Mouse (Mus musculus): ENCODE measurements at regions not wholly inside any gene's neighbourhood (a gene's known extent, or its start where the extent isn't known, plus 50 kb on each side); places are given as distances from the start of the nearest gene placed in this dataset.
A peak's percentile ranks its signal among the peaks of the same experiment; 100 is the strongest.

DNA sequence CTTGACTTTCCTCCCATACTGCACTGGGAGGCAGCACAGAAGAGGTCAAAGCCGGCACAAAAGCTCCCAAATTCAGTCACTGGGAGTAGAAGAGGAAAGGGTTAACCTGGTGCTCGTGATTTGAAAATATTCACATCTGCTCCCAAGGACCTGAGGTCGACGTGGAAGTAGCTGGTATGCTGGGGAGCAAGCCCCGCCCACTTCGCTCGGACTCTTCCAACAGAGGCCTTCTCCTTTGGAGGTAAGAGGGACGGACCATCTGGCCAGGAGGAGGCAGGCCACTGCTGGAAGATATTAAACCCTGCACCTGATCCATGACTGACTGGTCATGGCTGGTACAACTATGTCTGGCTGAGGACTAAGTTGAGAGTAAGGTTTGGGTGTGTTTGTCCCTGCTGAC lies 305.7 kb downstream of the Zfp706 start:
- H3K4me3 ChIP-seq (replicated peaks; ENCODE audit: low read length), result no peak overlapping the region
- no peak for ATAC-seq (ENCODE audit: insufficient read depth, low FRiP score)
- no peak overlapping the region for H3K27ac ChIP-seq (ENCODE audit: low read length)
- no peak overlapping the region for H3K9ac ChIP-seq (ENCODE audit: low read length)
- no peaks in the 10 kb centered on the region for H3K4me1 ChIP-seq (ENCODE audit: control insufficient read depth, insufficient read depth, low read length)
- no peaks in the 10 kb centered on the region for H3K9me3 ChIP-seq (replicated peaks; ENCODE audit: control insufficient read depth, low read length)
- no peak overlapping the region for H3K4me2 ChIP-seq (ENCODE audit: low read depth, low read length)
- H3K36me3 ChIP-seq (ENCODE audit: control insufficient read depth, insufficient read depth, low read length), result no peaks in the 10 kb centered on the region
- 32% methylated on average over 8 of the region's 8 CpGs for WGBS
- no peaks in the 10 kb centered on the region for H3K27me3 ChIP-seq (ENCODE audit: control insufficient read depth, insufficient read depth, low read length)

DNA sequence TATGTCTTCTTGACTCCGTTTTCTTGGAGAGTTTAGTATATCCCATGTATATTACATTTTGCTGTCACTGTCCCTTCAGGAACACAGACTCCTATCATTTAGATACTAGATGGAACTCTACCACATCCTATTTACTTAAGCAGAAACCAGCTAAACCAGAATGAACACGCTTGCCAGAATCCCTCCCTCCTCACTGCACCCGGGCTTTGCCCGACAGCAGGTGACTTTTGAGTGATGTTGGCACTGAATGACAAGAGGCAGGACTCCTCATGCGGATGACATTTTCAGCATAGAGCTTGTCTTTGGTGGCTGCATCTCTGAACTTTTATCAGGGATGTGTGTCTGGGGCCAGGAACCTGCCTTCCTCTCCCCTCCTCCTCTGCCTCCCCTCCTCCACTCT lies 307.4 kb downstream of the Zfp706 start:
- Histone ChIP-seq H3K27ac (ENCODE audit: low read length) (no peak overlapping the region), H3K27me3 (ENCODE audit: control insufficient read depth, insufficient read depth, low read length) (no peaks in the 10 kb centered on the region), H3K4me2 (ENCODE audit: low read depth, low read length) (no peak overlapping the region), H3K36me3 (ENCODE audit: control insufficient read depth, insufficient read depth, low read length) (no peaks in the 10 kb centered on the region), H3K9ac (ENCODE audit: low read length) (no peak overlapping the region), H3K9me3 (replicated peaks; ENCODE audit: control insufficient read depth, low read length) (no peaks in the 10 kb centered on the region), H3K4me3 (replicated peaks; ENCODE audit: low read length) (no peak overlapping the region), H3K4me1 (ENCODE audit: control insufficient read depth, insufficient read depth, low read length) (no peaks in the 10 kb centered on the region)
- no peak for ATAC-seq (ENCODE audit: insufficient read depth, low FRiP score)
- WGBS, result 66% methylated on average over 5 of the region's 5 CpGs

GRCm38 (mm10) chr15:36695199-36696129 lies 312.1 kb downstream of the Zfp706 start:
- WGBS, result 22% methylated on average over 14 of the region's 14 CpGs
- no peaks in the 10 kb centered on the region for H3K36me3 ChIP-seq (ENCODE audit: control insufficient read depth, insufficient read depth, low read length)
- H3K27ac ChIP-seq (ENCODE audit: low read length), result no peak overlapping the region
- H3K4me3 ChIP-seq (replicated peaks; ENCODE audit: low read length), result peak overlapping the region; percentile 35
- ATAC-seq (ENCODE audit: insufficient read depth, low FRiP score), result peak; percentile 72; the same call in 1 of the 2 replicates
- H3K4me1 ChIP-seq (ENCODE audit: control insufficient read depth, insufficient read depth, low read length), result no peaks in the 10 kb centered on the region
- H3K4me2 ChIP-seq (ENCODE audit: low read depth, low read length), result peak overlapping the region; percentile 50
- no peaks in the 10 kb centered on the region for H3K27me3 ChIP-seq (ENCODE audit: control insufficient read depth, insufficient read depth, low read length)
- H3K9me3 ChIP-seq (replicated peaks; ENCODE audit: control insufficient read depth, low read length), result no peaks in the 10 kb centered on the region
- H3K9ac ChIP-seq (ENCODE audit: low read length), result peak overlapping the region; percentile 48

- H3K4me3 ChIP-seq (replicated peaks; ENCODE audit: low read length), result no peak overlapping the region
- 0 out of 2 replicates have a peak, but pooled peaks cover 5% of the 10 kb centered on the region for H3K4me1 ChIP-seq (ENCODE audit: control insufficient read depth, insufficient read depth, low read length)
- H3K9ac ChIP-seq (ENCODE audit: low read length), result no peak overlapping the region
- H3K9me3 ChIP-seq (replicated peaks; ENCODE audit: control insufficient read depth, low read length), result no peaks in the 10 kb centered on the region
- H3K4me2 ChIP-seq (ENCODE audit: low read depth, low read length), result no peak overlapping the region
- no peaks in the 10 kb centered on the region for H3K36me3 ChIP-seq (ENCODE audit: control insufficient read depth, insufficient read depth, low read length)
- no peak for ATAC-seq (ENCODE audit: insufficient read depth, low FRiP score)
- 52% methylated on average over 15 of the region's 15 CpGs for WGBS
- no peaks in the 10 kb centered on the region for H3K27me3 ChIP-seq (ENCODE audit: control insufficient read depth, insufficient read depth, low read length)
- no peak overlapping the region for H3K27ac ChIP-seq (ENCODE audit: low read length)
These were observed 316.4 kb downstream of the Zfp706 start for GRCm38 (mm10) chr15:36691002-36691652.

- 0 out of 2 replicates have a peak, but pooled peaks cover 5% of the 10 kb centered on the region for H3K4me1 ChIP-seq (ENCODE audit: control insufficient read depth, insufficient read depth, low read length)
- no peak overlapping the region for H3K9ac ChIP-seq (ENCODE audit: low read length)
- H3K4me2 ChIP-seq (ENCODE audit: low read depth, low read length), result no peak overlapping the region
- no peaks in the 10 kb centered on the region for H3K9me3 ChIP-seq (replicated peaks; ENCODE audit: control insufficient read depth, low read length)
- no peak overlapping the region for H3K27ac ChIP-seq (ENCODE audit: low read length)
- no peaks in the 10 kb centered on the region for H3K36me3 ChIP-seq (ENCODE audit: control insufficient read depth, insufficient read depth, low read length)
- H3K4me3 ChIP-seq (replicated peaks; ENCODE audit: low read length), result no peak overlapping the region
- 66% methylated on average over 7 of the region's 7 CpGs for WGBS
- H3K27me3 ChIP-seq (ENCODE audit: control insufficient read depth, insufficient read depth, low read length), result no peaks in the 10 kb centered on the region
- ATAC-seq (ENCODE audit: insufficient read depth, low FRiP score), result no peak
These were observed 317.7 kb downstream of the Zfp706 start for GRCm38 (mm10) chr15:36689881-36690280.

- 55% methylated on average over 3 of the region's 3 CpGs for WGBS
- no peaks in the 10 kb centered on the region for H3K9me3 ChIP-seq (replicated peaks; ENCODE audit: control insufficient read depth, low read length)
These were observed 318.3 kb downstream of the Zfp706 start for GRCm38 (mm10) chr15:36689301-36689700.

DNA sequence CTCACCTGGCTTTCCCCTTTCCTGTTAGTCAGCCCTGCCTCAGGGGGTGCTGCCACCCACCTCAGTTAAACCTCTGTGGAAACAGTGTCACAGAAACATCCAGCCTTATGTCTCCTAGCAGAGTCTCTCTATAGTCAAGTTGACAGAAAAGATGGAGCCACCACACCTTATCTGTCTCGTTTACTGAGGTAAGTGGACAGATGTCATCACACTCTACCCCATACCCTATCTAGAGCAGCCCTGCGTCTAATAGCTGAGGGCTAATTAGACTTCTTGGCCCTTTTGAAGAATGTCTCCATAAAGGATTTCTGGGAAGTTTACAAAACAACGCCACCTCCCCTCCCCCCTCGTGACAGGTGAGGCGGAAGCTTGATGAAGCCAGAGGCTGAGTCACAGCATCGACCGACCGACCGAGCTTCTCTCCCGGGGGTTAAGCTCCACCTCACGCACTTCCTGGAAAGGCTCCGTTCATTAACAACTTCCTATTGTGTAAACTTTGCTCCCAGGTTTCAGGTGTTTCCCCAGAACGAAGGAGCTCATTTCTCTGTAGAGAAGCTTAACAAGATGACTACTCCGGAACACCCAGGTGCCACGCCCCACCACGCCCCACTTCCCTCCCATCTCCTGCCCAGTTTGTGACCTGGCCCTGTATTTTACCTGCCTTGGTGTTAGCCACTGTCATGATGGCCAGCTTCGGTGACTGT lies 319.4 kb downstream of the Zfp706 start:
- no peaks in the 10 kb centered on the region for H3K9me3 ChIP-seq (replicated peaks; ENCODE audit: control insufficient read depth, low read length)
- peak overlapping the region; percentile 16 for H3K4me3 ChIP-seq (replicated peaks; ENCODE audit: low read length)
- peak overlapping the region; percentile 72 for H3K27ac ChIP-seq (ENCODE audit: low read length)
- no peaks in the 10 kb centered on the region for H3K36me3 ChIP-seq (ENCODE audit: control insufficient read depth, insufficient read depth, low read length)
- peak; percentile 81 for ATAC-seq (ENCODE audit: insufficient read depth, low FRiP score)
- peak overlapping the region; percentile 43 for H3K4me2 ChIP-seq (ENCODE audit: low read depth, low read length)
- 6% methylated on average over 17 of the region's 17 CpGs for WGBS
- H3K27me3 ChIP-seq (ENCODE audit: control insufficient read depth, insufficient read depth, low read length), result no peaks in the 10 kb centered on the region
- 0 out of 2 replicates have a peak, but pooled peaks cover 5% of the 10 kb centered on the region for H3K4me1 ChIP-seq (ENCODE audit: control insufficient read depth, insufficient read depth, low read length)
- 0 out of 2 replicates have a peak overlapping the region, but pooled peaks have one; percentile 42 for H3K9ac ChIP-seq (ENCODE audit: low read length)

More at GRCm38 (mm10) chr15:36689301-36689700, 318.3 kb downstream of the Zfp706 start:
- H3K9ac ChIP-seq (ENCODE audit: low read length), result no peak overlapping the region
- H3K36me3 ChIP-seq (ENCODE audit: control insufficient read depth, insufficient read depth, low read length), result no peaks in the 10 kb centered on the region
- no peak overlapping the region for H3K4me2 ChIP-seq (ENCODE audit: low read depth, low read length)
- no peak overlapping the region for H3K27ac ChIP-seq (ENCODE audit: low read length)
- H3K27me3 ChIP-seq (ENCODE audit: control insufficient read depth, insufficient read depth, low read length), result no peaks in the 10 kb centered on the region
- H3K4me1 ChIP-seq (ENCODE audit: control insufficient read depth, insufficient read depth, low read length), result 0 out of 2 replicates have a peak, but pooled peaks cover 5% of the 10 kb centered on the region
- no peak for ATAC-seq (ENCODE audit: insufficient read depth, low FRiP score)
- no peak overlapping the region for H3K4me3 ChIP-seq (replicated peaks; ENCODE audit: low read length)

DNA sequence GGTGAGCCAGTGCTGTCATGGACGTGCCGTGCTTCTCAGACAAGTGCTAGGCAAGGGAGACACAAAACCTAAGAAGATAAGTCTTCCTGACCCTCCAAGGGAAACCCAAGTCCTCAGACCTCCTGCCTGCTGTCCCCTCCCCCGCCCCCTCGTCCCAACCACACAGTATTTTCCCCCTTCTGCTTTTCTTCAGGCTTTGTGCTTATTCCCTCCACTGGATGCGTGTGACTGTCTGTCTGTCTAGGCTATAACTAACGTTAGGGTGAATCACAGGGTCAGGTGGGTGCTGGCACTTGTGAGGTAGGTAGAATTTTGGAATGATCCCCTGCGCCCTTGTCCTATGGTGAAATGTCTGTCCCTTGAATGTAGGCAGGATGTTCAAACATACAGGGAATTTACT lies 322.9 kb downstream of the Zfp706 start:
- Histone ChIP-seq H3K27ac (ENCODE audit: low read length) (no peak overlapping the region), H3K36me3 (ENCODE audit: control insufficient read depth, insufficient read depth, low read length) (no peaks in the 10 kb centered on the region), H3K4me1 (ENCODE audit: control insufficient read depth, insufficient read depth, low read length) (0 out of 2 replicates have a peak, but pooled peaks cover 5% of the 10 kb centered on the region), H3K4me2 (ENCODE audit: low read depth, low read length) (no peak overlapping the region), H3K9ac (ENCODE audit: low read length) (no peak overlapping the region), H3K4me3 (replicated peaks; ENCODE audit: low read length) (no peak overlapping the region), H3K27me3 (ENCODE audit: control insufficient read depth, insufficient read depth, low read length) (no peaks in the 10 kb centered on the region), H3K9me3 (replicated peaks; ENCODE audit: control insufficient read depth, low read length) (no peaks in the 10 kb centered on the region)
- 71% methylated on average over 7 of the region's 7 CpGs for WGBS
- no peak for ATAC-seq (ENCODE audit: insufficient read depth, low FRiP score)
